Mouse (Mus musculus) lung, embryonic 16.5 days (tissue): ENCODE measurements around the gene Zbtb22. TPM values are rescaled to one million over a fixed set of nuclear protein-coding genes. Genes with fewer than 3 reads are reported as not detected.

ENCODE experiments used
- ATAC-seq: fragments of 200-750 bp; cut with Nextera tagmentation; 2 replicates; pipeline ENCODE4 v1.8.0; 2017; ENCODE audit warnings: low read depth, mild to moderate bottlenecking, moderate library complexity
- H3K27ac ChIP-seq: fragments of 300-500 bp; sonication (generic); 2 replicates; pipeline ENCODE4 v1.5.1; 2014; ENCODE audit warnings: mild to moderate bottlenecking, control low read depth, low read length
- H3K27me3 ChIP-seq: fragments of 300-500 bp; sonication (generic); 2 replicates; pipeline ENCODE4 v1.6.1; 2014; ENCODE audit warnings: low read depth, low read length, mixed read lengths; ENCODE audit not compliant: control insufficient read depth, insufficient read depth
- H3K36me3 ChIP-seq: fragments of 300-500 bp; sonication (generic); 2 replicates; pipeline ENCODE4 v1.6.1; 2014; ENCODE audit warnings: low read length; ENCODE audit not compliant: control insufficient read depth, insufficient read depth
- H3K4me1 ChIP-seq: fragments of 300-500 bp; sonication (generic); replicated peaks from 2 replicates; pipeline ENCODE4 v1.6.1; 2014; ENCODE audit warnings: low read length, mixed read lengths; ENCODE audit not compliant: control insufficient read depth, insufficient read depth
- H3K4me2 ChIP-seq: fragments of 300-500 bp; sonication (generic); 2 replicates; pipeline ENCODE4 v1.6.1; 2014; ENCODE audit warnings: low read depth, low read length, control low read depth
- H3K4me3 ChIP-seq: fragments of 300-500 bp; sonication (generic); 2 replicates; pipeline ENCODE4 v1.5.1; 2014; ENCODE audit warnings: mild to moderate bottlenecking, low read length, control low read depth
- H3K9ac ChIP-seq: fragments of 300-500 bp; sonication (generic); 2 replicates; pipeline ENCODE4 v1.6.1; 2014; ENCODE audit warnings: low read length, control low read depth
- H3K9me3 ChIP-seq: fragments of 300-500 bp; sonication (generic); 2 replicates; pipeline ENCODE4 v1.6.1; 2016; ENCODE audit warnings: low read length; ENCODE audit not compliant: control insufficient read depth
- WGBS: fragments of 180-500 bp; shearing (Covaris S2); extraction: QIAGEN DNeasy Blood & Tissue Kit; methylation state at CpG from one replicate; pipeline ENCODE4 v1.1.7; 2014; 5-methylcytosine and 5-hydroxymethylcytosine counted together
- polyA plus RNA-seq: library from polyadenylated mRNA; unstranded; fragments of >200 nt; fragmentation: Nextera tagmentation; extraction: Ambion mirVana; gene quantifications from 2 replicates; pipeline ENCODE4 v1.2.1, GENCODE M21; 2015

The Zbtb22 gene
- polyA plus RNA-seq, 1 experiment from 2014 or later, result 18.7 TPM

GRCm38 (mm10) chr17:33926207-33926932 lies 10.7 kb downstream of the Zbtb22 start:
- H3K4me2 ChIP-seq, result no peak overlapping the region
- no peak overlapping the region for H3K9ac ChIP-seq
- peaks cover 5% of the 10 kb centered on the region for H3K36me3 ChIP-seq
- 69% methylated on average over 17 of the region's 17 CpGs for WGBS
- H3K27me3 ChIP-seq, result no peaks in the 10 kb centered on the region
- no peak overlapping the region for H3K4me3 ChIP-seq
- H3K4me1 ChIP-seq, result peaks cover 20% of the 10 kb centered on the region
- no peak overlapping the region for H3K27ac ChIP-seq
- H3K9me3 ChIP-seq, result no peaks in the 10 kb centered on the region
- no peak for ATAC-seq

- peak overlapping the region; percentile 82 for H3K4me3 ChIP-seq
- peak overlapping the region; percentile 94 for H3K4me2 ChIP-seq
- no peaks in the 10 kb centered on the region for H3K9me3 ChIP-seq
- H3K27me3 ChIP-seq, result no peaks in the 10 kb centered on the region
- 57% methylated on average over 21 of the region's 21 CpGs for WGBS
- peak overlapping the region; percentile 91 for H3K9ac ChIP-seq
- ATAC-seq, result no peak
- peaks cover 22% of the 10 kb centered on the region for H3K4me1 ChIP-seq
- H3K27ac ChIP-seq, result no peak overlapping the region
- H3K36me3 ChIP-seq, result peaks cover 8% of the 10 kb centered on the region
Observed at GRCm38 (mm10) chr17:33928251-33928947, 12.7 kb downstream of the Zbtb22 start.

- H3K9ac ChIP-seq, result peak within 1 kb of the TSS; percentile 91
- under 1% methylated on average over 70 of the region's 80 CpGs for WGBS
- peak within 1 kb of the TSS; percentile 94 for H3K4me2 ChIP-seq
- no peaks in the 10 kb centered on the region for H3K9me3 ChIP-seq
- H3K27me3 ChIP-seq, result no peaks in the 10 kb centered on the region
- peak within 1 kb of the TSS; percentile 99 for H3K27ac ChIP-seq
- H3K4me1 ChIP-seq, result peaks cover 22% of the 10 kb centered on the region
- ATAC-seq, result peak; percentile 87
- H3K4me3 ChIP-seq, result peak within 1 kb of the TSS; percentile 82
- peaks cover 8% of the 10 kb centered on the region for H3K36me3 ChIP-seq
Observed at GRCm38 (mm10) chr17:33929371-33930279, 13.9 kb downstream of the Zbtb22 start, which contains the start of gene Rgl2. Gene Rgl2, plus strand, starts transcription at chr17:33929543.

- Histone ChIP-seq H3K27me3 (no peaks in the 10 kb centered on the region), H3K4me1 (peaks cover 22% of the 10 kb centered on the region), H3K9me3 (no peaks in the 10 kb centered on the region), H3K4me2 (peak overlapping the region; percentile 94), H3K27ac (peak overlapping the region; percentile 99), H3K36me3 (peaks cover 10% of the 10 kb centered on the region), H3K9ac (peak overlapping the region; percentile 91), H3K4me3 (peak overlapping the region; percentile 82)
- WGBS, result under 1% methylated on average over 38 of the region's 45 CpGs
- ATAC-seq, result peak; percentile 16
Observed at GRCm38 (mm10) chr17:33930280-33931158, 14.8 kb downstream of the Zbtb22 start.

GRCm38 (mm10) chr17:33931159-33931866 lies 15.6 kb downstream of the Zbtb22 start:
- WGBS, result 35% methylated on average over 18 of the region's 18 CpGs
- Histone ChIP-seq H3K4me3 (peak overlapping the region; percentile 82), H3K27ac (peak overlapping the region; percentile 22; the same call in 1 of the 2 replicates), H3K9ac (peak overlapping the region; percentile 91), H3K9me3 (no peaks in the 10 kb centered on the region), H3K4me1 (peaks cover 22% of the 10 kb centered on the region), H3K36me3 (peaks cover 12% of the 10 kb centered on the region), H3K27me3 (no peaks in the 10 kb centered on the region), H3K4me2 (peak overlapping the region; percentile 94)
- ATAC-seq, result no peak

GRCm38 (mm10) chr17:33931947-33932346 lies 16.2 kb downstream of the Zbtb22 start:
- Histone ChIP-seq H3K27ac (no peak overlapping the region), H3K4me3 (no peak overlapping the region), H3K4me1 (peaks cover 22% of the 10 kb centered on the region), H3K9me3 (no peaks in the 10 kb centered on the region), H3K27me3 (no peaks in the 10 kb centered on the region), H3K36me3 (peaks cover 12% of the 10 kb centered on the region), H3K4me2 (no peak overlapping the region), H3K9ac (no peak overlapping the region)
- 90% methylated on average over 11 of the region's 11 CpGs for WGBS
- no peak for ATAC-seq

GRCm38 (mm10) chr17:33932448-33932847 lies 16.7 kb downstream of the Zbtb22 start:
- H3K4me2 ChIP-seq, result no peak overlapping the region
- H3K4me3 ChIP-seq, result no peak overlapping the region
- no peaks in the 10 kb centered on the region for H3K9me3 ChIP-seq
- peaks cover 16% of the 10 kb centered on the region for H3K36me3 ChIP-seq
- no peak for ATAC-seq
- H3K4me1 ChIP-seq, result peaks cover 22% of the 10 kb centered on the region
- no peak overlapping the region for H3K9ac ChIP-seq
- H3K27me3 ChIP-seq, result no peaks in the 10 kb centered on the region
- WGBS, result 81% methylated on average over 14 of the region's 14 CpGs
- no peak overlapping the region for H3K27ac ChIP-seq

GRCm38 (mm10) chr17:33932970-33933369 lies 17.3 kb downstream of the Zbtb22 start:
- ATAC-seq, result no peak
- H3K36me3 ChIP-seq, result peaks cover 18% of the 10 kb centered on the region; the same call in 1 of the 2 replicates
- H3K27me3 ChIP-seq, result no peaks in the 10 kb centered on the region
- no peak overlapping the region for H3K4me3 ChIP-seq
- H3K27ac ChIP-seq, result no peak overlapping the region
- no peak overlapping the region for H3K4me2 ChIP-seq
- peaks cover 20% of the 10 kb centered on the region for H3K4me1 ChIP-seq
- no peak overlapping the region for H3K9ac ChIP-seq
- WGBS, result 90% methylated on average over 15 of the region's 15 CpGs
- no peaks in the 10 kb centered on the region for H3K9me3 ChIP-seq
